Mouse (Mus musculus) left cerebral cortex, adult 8-10 months (tissue): Measurements from ENCODE around the gene Pde1a. TPM values are rescaled to one million over a fixed set of nuclear protein-coding genes. Genes with fewer than 3 reads are reported as not detected.

ENCODE experiments used
- DNase-seq, 2 experiments: peaks; one replicate each; pipeline ENCODE4 v3.0.0; 2022; ENCODE audit warnings: low spot score in 2 of 2
- total RNA-seq, 4 experiments: library from RNA; stranded (reverse); gene quantifications; 2 replicates each; pipeline ENCODE4 v1.2.4; 2022

Pde1a gene
- total RNA-seq, 4 experiments from 2014 or later = 130 to 169 (median 154) TPM

DNA sequence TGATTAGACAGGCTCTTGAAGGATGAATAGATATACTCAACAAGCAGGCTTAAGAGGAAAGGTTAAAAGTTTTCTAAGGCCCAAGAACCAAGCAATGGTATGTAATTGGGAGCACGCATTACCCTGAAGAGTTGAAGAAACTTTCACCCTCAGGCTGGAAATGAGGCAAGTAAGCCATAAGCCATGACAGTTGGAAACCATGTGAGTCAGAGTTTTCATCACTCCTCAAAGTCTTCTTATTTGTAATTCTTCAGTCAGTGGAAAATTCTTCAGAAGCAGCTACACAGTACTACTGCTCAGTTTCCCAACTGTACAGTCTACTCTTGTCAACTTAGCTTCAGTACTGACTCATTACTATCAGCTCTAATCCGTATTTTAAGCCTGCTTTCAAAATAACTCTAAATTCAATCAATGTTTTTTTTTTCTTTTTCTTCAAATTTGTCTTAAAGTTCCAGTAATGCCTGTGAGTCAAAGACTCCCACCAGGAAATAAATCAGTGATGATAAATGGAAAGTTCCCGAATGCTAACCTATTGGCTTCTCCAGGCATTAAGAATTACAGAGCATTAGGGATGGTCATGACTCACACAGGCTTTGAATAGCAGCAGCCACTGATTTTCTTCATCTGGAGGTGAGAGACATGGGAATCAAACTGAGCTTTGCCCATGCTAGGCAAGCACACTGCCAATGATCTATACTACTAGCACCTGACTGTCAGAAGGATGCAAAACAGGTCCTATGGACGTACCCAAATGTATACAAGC, 82.3 kb downstream of the Pde1a start:
- no peak for DNase-seq

DNA sequence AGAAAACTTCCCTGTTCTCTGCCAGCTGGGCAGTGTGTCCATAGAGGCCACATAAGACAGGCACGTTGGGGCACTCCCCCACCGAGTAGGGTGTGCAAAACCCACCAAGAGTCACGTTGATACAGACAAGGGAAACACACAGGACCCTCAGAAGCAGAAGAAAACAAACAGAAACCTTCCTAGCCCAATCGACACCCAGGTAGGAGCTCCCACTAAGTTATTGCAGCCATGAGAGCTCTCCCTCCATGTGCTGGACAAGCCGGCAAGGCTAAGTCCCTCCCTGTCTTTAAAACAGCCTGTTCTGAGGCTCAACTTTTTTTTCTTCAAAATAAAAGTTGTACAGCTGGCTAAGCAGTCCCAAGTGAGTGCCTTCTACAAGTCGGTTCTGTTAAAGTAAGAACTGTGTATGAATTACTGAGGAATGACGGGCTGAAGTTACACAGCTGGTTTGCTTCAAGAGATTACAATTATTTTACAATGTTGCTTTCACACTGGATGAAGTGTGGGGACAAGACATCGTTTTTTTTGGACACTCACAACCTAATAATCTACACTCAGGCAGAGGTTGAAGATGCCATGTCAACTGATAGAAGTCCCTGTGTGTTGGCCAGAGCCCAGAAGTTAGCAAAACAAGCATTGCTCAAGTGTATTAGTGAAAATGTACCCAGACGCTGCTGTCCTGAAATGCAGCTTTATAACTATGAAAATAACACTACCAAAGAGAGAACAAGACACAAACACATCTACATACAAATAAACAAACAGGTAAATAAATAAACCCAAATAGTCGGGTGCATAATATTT, 90.4 kb downstream of the Pde1a start:
- DNase-seq = no peak

DNA sequence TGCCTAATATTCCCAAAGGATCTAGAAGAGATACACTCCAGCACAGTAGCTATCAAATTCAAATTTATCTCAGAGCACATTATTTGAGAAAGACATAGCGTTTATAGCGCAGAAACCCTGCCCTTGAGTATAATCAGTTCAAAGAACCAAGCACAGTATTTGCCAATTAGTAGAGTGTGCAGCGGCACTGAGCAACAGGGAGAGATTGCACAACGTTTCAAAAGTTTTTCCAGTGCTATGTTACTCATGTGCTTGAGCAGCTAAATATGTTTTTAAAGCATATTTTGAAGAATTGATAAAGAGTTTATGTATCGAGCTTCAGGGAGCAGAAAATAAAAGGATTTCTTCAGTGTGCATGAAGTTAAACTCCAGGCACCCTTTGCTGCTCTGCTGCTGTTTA, 91.3 kb downstream of the Pde1a start:
- no peak for DNase-seq

DNA sequence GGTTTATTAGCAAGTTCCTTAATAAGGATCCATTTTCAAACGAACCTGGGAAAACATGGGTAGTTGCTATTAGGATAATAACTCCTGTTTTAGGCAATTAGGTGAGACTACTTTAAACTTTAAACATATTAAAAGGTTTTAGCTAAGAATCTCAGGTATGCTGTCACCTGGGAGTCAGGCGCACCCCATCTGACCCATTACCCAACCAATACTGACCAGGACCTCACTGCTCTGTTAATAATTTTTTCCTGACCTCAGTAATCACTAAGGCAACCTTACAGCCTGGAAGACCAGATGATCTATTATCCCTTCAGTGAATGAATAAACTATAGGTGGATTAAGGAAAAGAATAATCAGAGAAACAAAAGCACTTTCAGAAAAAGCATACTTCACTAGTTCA, 100.2 kb downstream of the Pde1a start:
- no peak for DNase-seq

- DNase-seq = no peak
Measured at GRCm38 (mm10) chr2:80026053-80026452, 103.2 kb downstream of the Pde1a start.

GRCm38 (mm10) chr2:80025597-80025996, 103.7 kb downstream of the Pde1a start:
- DNase-seq = no peak

- DNase-seq = no peak
Measured at GRCm38 (mm10) chr2:80025038-80025437, 104.2 kb downstream of the Pde1a start.

- no peak for DNase-seq
Measured at GRCm38 (mm10) chr2:80014161-80014560, 115.1 kb downstream of the Pde1a start.

DNA sequence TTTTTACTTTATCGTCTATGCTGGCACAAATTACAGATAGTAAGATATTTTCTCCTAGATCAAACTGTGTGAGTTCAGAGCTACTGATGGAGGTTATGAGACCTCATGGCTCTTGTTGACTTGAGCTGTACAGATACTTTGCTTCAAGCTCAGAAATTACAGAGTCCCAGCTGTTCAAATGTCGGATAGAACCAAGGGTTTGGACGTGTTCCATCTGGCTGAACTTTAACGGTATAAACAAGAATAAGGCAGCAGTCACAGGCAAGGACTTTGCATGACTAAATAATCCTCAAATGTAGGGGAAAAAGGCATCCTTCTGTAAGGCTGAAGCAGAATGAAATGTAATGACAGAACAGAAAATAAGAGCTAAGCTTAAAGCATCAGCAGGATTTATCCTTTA, 116.2 kb downstream of the Pde1a start:
- DNase-seq = no peak

GRCm38 (mm10) chr2:79999168-79999567, 130.1 kb downstream of the Pde1a start:
- DNase-seq = no peak

DNA sequence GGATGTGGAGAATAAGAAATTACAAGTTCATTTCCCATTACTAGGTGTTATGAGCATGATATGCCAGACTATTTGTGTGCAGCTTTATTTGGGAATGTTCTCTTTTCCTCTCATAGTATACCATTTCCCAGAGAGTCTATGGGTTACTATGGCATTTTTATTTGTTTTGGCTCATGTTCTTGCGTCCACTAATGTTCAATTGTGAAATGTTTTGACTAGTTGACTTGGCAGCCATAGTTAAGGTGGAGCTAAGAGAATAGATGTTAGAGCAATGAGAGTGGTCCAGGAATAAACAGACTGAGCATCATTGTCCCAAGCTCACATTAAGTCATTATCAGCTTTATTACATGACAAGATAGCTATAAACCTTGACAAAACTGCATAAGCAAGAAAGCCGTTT, 130.8 kb downstream of the Pde1a start:
- DNase-seq = no peak

GRCm38 (mm10) chr2:79991642-79992041, 137.6 kb downstream of the Pde1a start:
- no peak for DNase-seq

GRCm38 (mm10) chr2:79983778-79984177, 145.5 kb downstream of the Pde1a start:
- no peak for DNase-seq

GRCm38 (mm10) chr2:79983222-79983632, 146.0 kb downstream of the Pde1a start:
- no peak for DNase-seq

- DNase-seq = no peak
Measured at GRCm38 (mm10) chr2:79981781-79982180, 147.5 kb downstream of the Pde1a start.

- DNase-seq = no peak
Measured at GRCm38 (mm10) chr2:79978992-79979391, 150.3 kb downstream of the Pde1a start.

DNA sequence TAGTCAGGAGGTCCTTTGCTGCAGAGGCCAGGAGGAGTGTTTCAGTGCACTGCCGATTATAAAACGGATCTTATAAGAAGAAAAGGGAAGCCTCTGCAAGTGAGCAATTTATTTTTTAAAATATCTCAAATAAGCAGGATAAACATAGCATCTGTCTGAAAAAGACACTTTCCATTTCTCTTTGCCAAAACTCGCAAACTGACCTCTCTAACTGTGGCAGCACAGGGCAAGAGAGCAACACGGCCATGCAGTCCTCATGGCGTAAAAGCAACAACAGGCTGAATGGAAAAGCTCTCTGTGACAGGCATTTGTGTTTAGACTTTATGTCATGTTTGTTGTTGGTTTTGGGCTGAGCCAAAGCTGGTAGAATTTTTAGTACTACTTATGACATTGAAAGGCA, 152.0 kb downstream of the Pde1a start:
- no peak for DNase-seq

GRCm38 (mm10) chr2:79975947-79976346, 153.3 kb downstream of the Pde1a start:
- DNase-seq = no peak

- DNase-seq = no peak
Measured at GRCm38 (mm10) chr2:79972271-79972670, 157.0 kb downstream of the Pde1a start.

DNA sequence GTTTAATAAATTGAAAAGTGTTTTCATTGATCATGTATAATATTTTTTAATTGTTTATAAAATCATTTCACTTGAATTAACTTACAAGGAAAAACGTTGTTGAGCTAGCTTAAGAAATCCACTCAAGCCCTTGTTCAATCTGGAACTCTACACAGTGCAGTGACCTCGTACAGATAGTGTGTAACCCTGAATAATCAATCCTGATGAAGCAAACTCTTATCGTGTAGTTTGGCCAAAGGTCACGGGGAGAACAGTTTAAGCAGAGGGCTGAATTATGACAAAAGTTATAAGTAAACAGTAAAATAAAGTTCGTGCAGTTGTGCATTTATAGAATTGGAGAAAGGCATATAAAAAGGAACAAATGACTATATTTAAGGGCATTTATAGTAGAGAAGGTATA, 159.7 kb downstream of the Pde1a start:
- DNase-seq = no peak

DNA sequence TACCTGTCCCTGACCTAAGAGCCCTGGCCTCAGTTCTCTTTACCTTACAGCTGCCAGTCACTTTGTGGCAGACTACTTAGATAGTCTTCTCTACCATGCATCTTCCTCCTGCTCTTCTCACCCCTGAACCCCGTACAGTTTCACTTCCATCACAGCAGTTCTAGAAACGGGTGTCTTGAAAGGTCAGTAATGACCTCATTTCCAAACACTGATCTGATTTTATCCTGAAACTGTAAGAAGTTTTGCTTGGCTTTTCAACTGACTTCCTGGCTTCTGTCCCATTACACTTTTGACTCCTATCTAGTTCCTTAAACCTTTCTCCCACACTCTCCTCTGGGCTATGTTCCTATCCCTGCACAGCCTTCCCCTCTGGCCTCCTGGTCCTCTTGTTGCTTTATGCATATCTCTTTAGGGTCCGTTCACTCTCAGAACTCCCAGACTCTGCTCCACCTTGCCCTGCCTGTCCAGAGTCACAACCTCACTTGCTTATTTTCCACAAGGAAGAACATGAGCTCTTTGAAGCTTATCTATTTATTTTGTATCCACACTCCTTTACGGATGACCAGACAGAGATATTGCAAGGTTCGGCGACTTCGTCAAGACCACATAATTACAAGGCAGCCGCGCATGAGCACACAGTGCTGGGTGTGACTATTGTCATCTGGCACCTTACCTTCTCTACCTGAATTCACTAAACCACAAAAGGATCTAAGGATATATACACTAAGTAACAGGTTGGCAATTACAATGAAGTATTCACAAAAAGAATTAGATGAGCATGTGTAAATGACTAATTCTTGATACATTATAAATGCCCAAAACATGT, 162.4 kb downstream of the Pde1a start:
- DNase-seq = no peak

DNA sequence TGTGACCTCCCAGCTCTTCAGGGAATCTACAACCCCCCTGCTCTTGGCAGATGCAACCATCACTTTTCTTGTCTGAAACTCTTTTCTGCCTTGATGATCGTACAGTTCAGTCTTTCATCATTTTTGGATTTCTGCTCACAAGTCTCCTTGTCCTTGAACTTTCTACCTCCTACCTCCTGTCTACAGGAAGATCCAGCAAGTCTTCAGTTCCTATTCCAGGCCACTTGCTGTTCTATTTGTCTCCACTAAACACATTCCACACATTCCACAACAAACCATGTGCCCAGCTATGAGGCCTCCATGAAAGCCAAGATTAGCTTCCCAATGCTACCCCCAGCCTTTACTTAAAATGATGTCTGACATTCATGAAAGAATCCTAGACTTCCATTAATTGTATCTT, 163.2 kb downstream of the Pde1a start:
- no peak for DNase-seq
